Mouse (Mus musculus) olfactory bulb, adult 2 months (tissue): ENCODE measurements around the gene Rundc3a. TPM values are rescaled to one million over a fixed set of nuclear protein-coding genes. Genes with fewer than 3 reads are reported as not detected.

Experiments used
- H3K27ac ChIP-seq: fragments of 200-500 bp; 2 replicates; pipeline ENCODE4 v1.5.1; 2012; ENCODE audit warnings: low read depth, low read length; ENCODE audit not compliant: insufficient read depth
- H3K4me1 ChIP-seq: fragments of 200-500 bp; 2 replicates; pipeline ENCODE4 v1.6.1; 2012; ENCODE audit warnings: low read length; ENCODE audit not compliant: control insufficient read depth, insufficient read depth
- H3K4me3 ChIP-seq: fragments of 200-500 bp; 2 replicates; pipeline ENCODE4 v1.5.1; 2012; ENCODE audit warnings: mild to moderate bottlenecking, low read depth, low read length, moderate library complexity; ENCODE audit not compliant: insufficient read depth
- CTCF ChIP-seq: fragments of 200-500 bp; IDR thresholded peaks from 2 replicates; pipeline ENCODE4 v1.5.1; 2012; ENCODE audit warnings: low read depth, mild to moderate bottlenecking, low read length, moderate library complexity; ENCODE audit not compliant: insufficient read depth
- POLR2A ChIP-seq: fragments of 200-500 bp; IDR thresholded peaks from 2 replicates; pipeline ENCODE4 v1.6.1; 2012; ENCODE audit warnings: mild to moderate bottlenecking, low read depth, low read length, moderate library complexity; ENCODE audit not compliant: insufficient read depth
- WGBS: fragments of 180-500 bp; shearing (Covaris S2); methylation state at CpG from one replicate; pipeline ENCODE4 v1.1.7; 2018; 5-methylcytosine and 5-hydroxymethylcytosine counted together
- polyA plus RNA-seq: library from polyadenylated mRNA; stranded (reverse); fragments of >200 nt; gene quantifications from 2 replicates; pipeline ENCODE4 v1.2.4, GENCODE M21; 2012; ENCODE audit warnings: low replicate concordance; ENCODE audit not compliant: missing spikeins, insufficient read depth, insufficient read length

The Rundc3a gene
- polyA plus RNA-seq, 1 experiment = not detected

- Histone ChIP-seq H3K27ac (no peak overlapping the region), H3K4me1 (peaks cover 36% of the 10 kb centered on the region), H3K4me3 (no peak overlapping the region)
- TF ChIP-seq CTCF (no peak), POLR2A (no peak)
- 77% methylated on average over 14 of the region's 14 CpGs for WGBS
Measured at GRCm38 (mm10) chr11:102439093-102440082, 46.2 kb downstream of the Rundc3a start.

- WGBS = 91% methylated on average over 8 of the region's 8 CpGs
- no peak overlapping the region for H3K4me3 ChIP-seq
- peaks cover 41% of the 10 kb centered on the region for H3K4me1 ChIP-seq
- TF ChIP-seq CTCF = no peak
- no peak for TF ChIP-seq POLR2A
- no peak overlapping the region for H3K27ac ChIP-seq
Measured at GRCm38 (mm10) chr11:102440255-102440654, 47.1 kb downstream of the Rundc3a start.

GRCm38 (mm10) chr11:102441434-102441833 lies 48.2 kb downstream of the Rundc3a start:
- H3K4me3 ChIP-seq = no peak overlapping the region
- no peak overlapping the region for H3K27ac ChIP-seq
- H3K4me1 ChIP-seq = peaks cover 46% of the 10 kb centered on the region
- no peak for TF ChIP-seq CTCF
- TF ChIP-seq POLR2A = no peak
- 71% methylated on average over 3 of the region's 3 CpGs for WGBS

GRCm38 (mm10) chr11:102442089-102442488 lies 48.9 kb downstream of the Rundc3a start:
- WGBS = 85% methylated on average over 6 of the region's 6 CpGs
- H3K27ac ChIP-seq = no peak overlapping the region
- TF ChIP-seq CTCF (no peak), POLR2A (no peak)
- H3K4me1 ChIP-seq = peaks cover 42% of the 10 kb centered on the region
- no peak overlapping the region for H3K4me3 ChIP-seq

- Histone ChIP-seq H3K4me3 (no peak overlapping the region), H3K27ac (no peak overlapping the region), H3K4me1 (peaks cover 39% of the 10 kb centered on the region)
- TF ChIP-seq CTCF = no peak
- TF ChIP-seq POLR2A = no peak
- 63% methylated on average over 12 of the region's 12 CpGs for WGBS
Measured at GRCm38 (mm10) chr11:102443740-102444139, 50.5 kb downstream of the Rundc3a start.

- Histone ChIP-seq H3K4me3 (no peak overlapping the region), H3K27ac (no peak overlapping the region), H3K4me1 (peaks cover 43% of the 10 kb centered on the region)
- no peak for TF ChIP-seq CTCF
- no peak for TF ChIP-seq POLR2A
- WGBS = 65% methylated on average over 3 of the region's 3 CpGs
Measured at GRCm38 (mm10) chr11:102444321-102444720, 51.1 kb downstream of the Rundc3a start.

- 26% methylated on average over 6 of the region's 6 CpGs for WGBS
Measured at GRCm38 (mm10) chr11:102444781-102445180, 51.6 kb downstream of the Rundc3a start.

GRCm38 (mm10) chr11:102445264-102445890 lies 52.2 kb downstream of the Rundc3a start:
- 13% methylated on average over 10 of the region's 10 CpGs for WGBS
- peak overlapping the region; percentile 47; the same call in 1 of the 2 replicates for H3K27ac ChIP-seq

More at GRCm38 (mm10) chr11:102444781-102445180, 51.6 kb downstream of the Rundc3a start:
- Histone ChIP-seq H3K4me1 (peaks cover 43% of the 10 kb centered on the region), H3K4me3 (no peak overlapping the region), H3K27ac (no peak overlapping the region)
- TF ChIP-seq POLR2A = no peak
- TF ChIP-seq CTCF = no peak

GRCm38 (mm10) chr11:102445891-102446361 lies 52.7 kb downstream of the Rundc3a start:
- no peak for TF ChIP-seq POLR2A
- TF ChIP-seq CTCF = no peak
- 4% methylated on average over 7 of the region's 7 CpGs for WGBS
- Histone ChIP-seq H3K4me3 (peak overlapping the region; percentile 94), H3K27ac (peak overlapping the region; percentile 47), H3K4me1 (peaks cover 43% of the 10 kb centered on the region)

More at GRCm38 (mm10) chr11:102445264-102445890, 52.2 kb downstream of the Rundc3a start:
- Histone ChIP-seq H3K4me1 (peaks cover 43% of the 10 kb centered on the region), H3K4me3 (peak overlapping the region; percentile 94)
- TF ChIP-seq CTCF (no peak), POLR2A (no peak)
